Mouse (Mus musculus): Measurements from ENCODE around the gene Mrpl33. TPM values are rescaled to one million over a fixed set of nuclear protein-coding genes. Genes with fewer than 3 reads are reported as not detected.
"Not testable (repeated sequence)": the region's sequence is repeated elsewhere in the genome, so short reads cannot be mapped to it uniquely, and the experiment has no call there.

Mrpl33 gene
- polyA plus RNA-seq, 1 experiment, result 81.9 TPM

DNA sequence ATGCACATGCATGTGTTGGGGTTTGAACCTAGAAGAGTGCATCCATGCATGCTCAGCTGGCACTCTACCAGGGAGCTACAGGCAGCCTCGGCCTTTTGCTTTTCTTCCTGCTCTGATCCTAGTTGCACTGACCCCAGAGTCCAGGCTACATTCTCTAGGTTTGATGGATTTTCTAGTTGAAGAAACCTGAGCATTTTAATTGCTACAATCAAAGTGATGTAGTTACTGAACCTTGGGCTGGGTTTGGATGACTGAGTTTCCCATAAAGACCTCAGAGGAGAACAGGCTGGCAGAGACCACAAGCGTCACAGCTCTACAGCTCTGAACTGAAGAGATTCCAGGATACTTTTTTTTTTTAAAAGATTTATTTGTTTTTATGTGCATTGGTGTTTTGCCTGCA lies 13.5 kb upstream of the Mrpl33 start:
- DNase-seq, result no peak
- Histone ChIP-seq H3K4me1 (ENCODE audit: control insufficient read depth, insufficient read depth, low read length) (no peaks in the 10 kb centered on the region), H3K27ac (ENCODE audit: insufficient read depth, low read length) (no peak overlapping the region), H3K4me3 (replicated peaks; ENCODE audit: insufficient read depth, low read depth, low read length) (no peak overlapping the region), H3K27me3 (ENCODE audit: control insufficient read depth, insufficient read depth, low read length) (no peaks in the 10 kb centered on the region)
- TF ChIP-seq CTCF (IDR thresholded peaks at IDR 0.05; ENCODE audit: borderline replicate concordance, insufficient read depth, low read depth, low read length) (no peak), POLR2A (IDR thresholded peaks at IDR 0.05; ENCODE audit: borderline replicate concordance, insufficient read depth, low read length) (no peak)
- 61% methylated on average over 2 of the region's 2 CpGs for WGBS

DNA sequence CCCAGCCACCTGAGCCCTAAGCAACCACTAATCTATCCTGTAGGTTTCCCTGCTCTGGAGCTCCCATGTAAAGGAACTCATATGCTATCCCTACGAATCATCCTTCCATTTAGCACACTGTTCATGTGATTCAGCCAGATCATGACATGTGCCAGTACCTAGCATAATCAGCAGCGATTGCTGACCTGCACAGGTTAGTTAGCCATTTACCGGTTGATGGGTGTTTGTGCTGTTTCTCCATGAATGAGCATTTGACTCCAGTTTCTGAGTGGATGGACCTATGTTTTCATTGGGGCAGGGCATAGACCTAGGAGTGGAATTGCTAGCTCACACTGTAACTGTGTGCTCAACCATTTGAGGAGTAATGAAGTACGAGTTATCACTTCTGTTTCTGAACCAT lies 11.2 kb upstream of the Mrpl33 start:
- no peaks in the 10 kb centered on the region for H3K4me1 ChIP-seq (ENCODE audit: control insufficient read depth, insufficient read depth, low read length)
- no peak overlapping the region for H3K4me3 ChIP-seq (replicated peaks; ENCODE audit: insufficient read depth, low read depth, low read length)
- 91% methylated on average over 4 of the region's 4 CpGs for WGBS
- DNase-seq, result no peak
- no peaks in the 10 kb centered on the region for H3K27me3 ChIP-seq (ENCODE audit: control insufficient read depth, insufficient read depth, low read length)
- TF ChIP-seq POLR2A (IDR thresholded peaks at IDR 0.05; ENCODE audit: borderline replicate concordance, insufficient read depth, low read length), result no peak
- no peak for TF ChIP-seq CTCF (IDR thresholded peaks at IDR 0.05; ENCODE audit: borderline replicate concordance, insufficient read depth, low read depth, low read length)
- no peak overlapping the region for H3K27ac ChIP-seq (ENCODE audit: insufficient read depth, low read length)

GRCm38 (mm10) chr5:31588016-31588415 lies 8.7 kb upstream of the Mrpl33 start:
- WGBS, result 79% methylated on average over 2 of the region's 2 CpGs

GRCm38 (mm10) chr5:31588672-31589071 lies 8.1 kb upstream of the Mrpl33 start:
- DNase-seq; H3K27ac ChIP-seq (ENCODE audit: insufficient read depth, low read length); H3K27me3 ChIP-seq (ENCODE audit: control insufficient read depth, insufficient read depth, low read length); H3K4me1 ChIP-seq (ENCODE audit: control insufficient read depth, insufficient read depth, low read length); H3K4me3 ChIP-seq (replicated peaks; ENCODE audit: insufficient read depth, low read depth, low read length): not testable (repeated sequence)
- 82% methylated on average over 8 of the region's 8 CpGs for WGBS

More at GRCm38 (mm10) chr5:31588016-31588415, 8.7 kb upstream of the Mrpl33 start:
- no peak overlapping the region for H3K4me3 ChIP-seq (replicated peaks; ENCODE audit: insufficient read depth, low read depth, low read length)
- no peak for DNase-seq
- no peak for TF ChIP-seq POLR2A (IDR thresholded peaks at IDR 0.05; ENCODE audit: borderline replicate concordance, insufficient read depth, low read length)
- TF ChIP-seq CTCF (IDR thresholded peaks at IDR 0.05; ENCODE audit: borderline replicate concordance, insufficient read depth, low read depth, low read length), result no peak
- no peaks in the 10 kb centered on the region for H3K27me3 ChIP-seq (ENCODE audit: control insufficient read depth, insufficient read depth, low read length)
- no peaks in the 10 kb centered on the region for H3K4me1 ChIP-seq (ENCODE audit: control insufficient read depth, insufficient read depth, low read length)
- no peak overlapping the region for H3K27ac ChIP-seq (ENCODE audit: insufficient read depth, low read length)

GRCm38 (mm10) chr5:31589711-31590319 lies 6.9 kb upstream of the Mrpl33 start:
- no peak for DNase-seq
- WGBS, result 45% methylated on average over 14 of the region's 14 CpGs
- H3K27me3 ChIP-seq (ENCODE audit: control insufficient read depth, insufficient read depth, low read length), result no peaks in the 10 kb centered on the region
- TF ChIP-seq POLR2A (IDR thresholded peaks at IDR 0.05; ENCODE audit: borderline replicate concordance, insufficient read depth, low read length), result no peak
- TF ChIP-seq CTCF (IDR thresholded peaks at IDR 0.05; ENCODE audit: borderline replicate concordance, insufficient read depth, low read depth, low read length), result no peak
- no peak overlapping the region for H3K27ac ChIP-seq (ENCODE audit: insufficient read depth, low read length)
- no peak overlapping the region for H3K4me3 ChIP-seq (replicated peaks; ENCODE audit: insufficient read depth, low read depth, low read length)
- no peaks in the 10 kb centered on the region for H3K4me1 ChIP-seq (ENCODE audit: control insufficient read depth, insufficient read depth, low read length)

- no peak for TF ChIP-seq CTCF (IDR thresholded peaks at IDR 0.05; ENCODE audit: borderline replicate concordance, insufficient read depth, low read depth, low read length)
- TF ChIP-seq POLR2A (IDR thresholded peaks at IDR 0.05; ENCODE audit: borderline replicate concordance, insufficient read depth, low read length), result no peak
- H3K27me3 ChIP-seq (ENCODE audit: control insufficient read depth, insufficient read depth, low read length), result no peaks in the 10 kb centered on the region
- H3K4me3 ChIP-seq (replicated peaks; ENCODE audit: insufficient read depth, low read depth, low read length), result no peak overlapping the region
- no peak overlapping the region for H3K27ac ChIP-seq (ENCODE audit: insufficient read depth, low read length)
- 94% methylated on average over 7 of the region's 7 CpGs for WGBS
- H3K4me1 ChIP-seq (ENCODE audit: control insufficient read depth, insufficient read depth, low read length), result no peaks in the 10 kb centered on the region
- no peak for DNase-seq
Measured at GRCm38 (mm10) chr5:31591122-31591521, 5.6 kb upstream of the Mrpl33 start.

- Histone ChIP-seq H3K4me1 (ENCODE audit: control insufficient read depth, insufficient read depth, low read length) (0 out of 2 replicates have a peak, but pooled peaks cover 3% of the 10 kb centered on the region), H3K27ac (ENCODE audit: insufficient read depth, low read length) (no peak overlapping the region), H3K27me3 (ENCODE audit: control insufficient read depth, insufficient read depth, low read length) (no peaks in the 10 kb centered on the region), H3K4me3 (replicated peaks; ENCODE audit: insufficient read depth, low read depth, low read length) (no peak overlapping the region)
- DNase-seq, result no peak
- WGBS, result 67% methylated on average over 4 of the region's 4 CpGs
- no peak for TF ChIP-seq CTCF (IDR thresholded peaks at IDR 0.05; ENCODE audit: borderline replicate concordance, insufficient read depth, low read depth, low read length)
- TF ChIP-seq POLR2A (IDR thresholded peaks at IDR 0.05; ENCODE audit: borderline replicate concordance, insufficient read depth, low read length), result no peak
Measured at GRCm38 (mm10) chr5:31595868-31596267, 867 bp upstream of the Mrpl33 start.

DNA sequence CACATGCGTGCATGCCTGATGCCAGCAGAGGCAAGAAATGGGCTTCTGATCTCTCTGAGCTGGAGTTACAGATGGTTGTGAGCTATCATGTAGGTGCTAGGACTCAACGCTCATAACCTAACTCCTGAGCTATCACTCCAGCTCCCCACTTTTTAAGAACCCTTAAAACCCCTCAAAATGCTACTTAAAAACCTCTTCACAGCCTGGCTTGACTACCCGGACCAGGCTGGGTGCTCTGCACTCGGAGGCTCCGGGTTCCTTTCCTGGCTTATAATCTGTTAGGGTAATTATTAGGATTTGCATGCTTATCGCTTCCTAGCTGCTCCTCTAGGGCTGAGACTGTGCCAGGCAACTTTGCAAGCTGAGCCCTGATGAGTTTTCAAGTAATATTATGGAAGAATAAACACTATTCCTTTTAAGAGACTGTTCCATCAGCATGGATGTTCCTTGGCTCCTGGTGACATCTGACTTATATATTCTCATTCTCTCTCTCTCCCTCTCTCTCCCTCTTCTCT lies 752 bp downstream of the Mrpl33 start:
- H3K4me1 ChIP-seq (ENCODE audit: control insufficient read depth, insufficient read depth, low read length), result 0 out of 2 replicates have a peak, but pooled peaks cover 3% of the 10 kb centered on the region
- H3K27ac ChIP-seq (ENCODE audit: insufficient read depth, low read length), result no peak overlapping the region
- TF ChIP-seq POLR2A (IDR thresholded peaks at IDR 0.05; ENCODE audit: borderline replicate concordance, insufficient read depth, low read length), result no peak
- no peak for TF ChIP-seq CTCF (IDR thresholded peaks at IDR 0.05; ENCODE audit: borderline replicate concordance, insufficient read depth, low read depth, low read length)
- no peak overlapping the region for H3K4me3 ChIP-seq (replicated peaks; ENCODE audit: insufficient read depth, low read depth, low read length)
- H3K27me3 ChIP-seq (ENCODE audit: control insufficient read depth, insufficient read depth, low read length), result no peaks in the 10 kb centered on the region
- WGBS, result 75% methylated on average over 6 of the region's 6 CpGs
- DNase-seq, result no peak
